Mouse (Mus musculus): Measurements from ENCODE around the gene Tmco3.
A peak's percentile ranks its signal among the peaks of the same experiment; 100 is the strongest.

Gene Tmco3

GRCm38 (mm10) chr8:13287692-13288623, at the start of gene Tmco3, which contains the start of gene Dcun1d2:
Gene Tmco3 (plus strand): TSS chr8:13288190.
Gene Dcun1d2 (minus strand): TSS chr8:13288131.
- DNase-seq (ENCODE audit: low spot score) = peak; percentile 91

DNA sequence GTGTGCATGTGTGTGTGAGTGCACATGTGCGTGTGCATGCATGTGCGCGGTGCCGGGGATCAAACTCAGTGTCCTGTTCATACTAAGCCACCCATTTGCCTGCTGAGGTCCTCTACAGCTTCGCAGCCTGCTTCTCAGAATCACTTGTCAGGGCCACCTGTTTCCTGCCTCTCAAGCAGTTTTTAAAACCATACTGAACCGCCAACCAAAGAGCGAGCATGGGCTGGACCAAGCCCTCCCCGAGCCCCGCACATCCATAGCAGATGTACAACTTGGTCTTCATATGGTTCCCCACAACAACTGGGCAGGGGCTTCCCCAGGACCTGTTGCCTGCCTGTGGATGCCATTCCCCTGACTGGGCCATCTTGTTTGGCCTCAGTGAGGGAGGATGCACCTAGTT, 47.9 kb upstream of the Tmco3 start:
- DNase-seq (ENCODE audit: low spot score) = no peak

DNA sequence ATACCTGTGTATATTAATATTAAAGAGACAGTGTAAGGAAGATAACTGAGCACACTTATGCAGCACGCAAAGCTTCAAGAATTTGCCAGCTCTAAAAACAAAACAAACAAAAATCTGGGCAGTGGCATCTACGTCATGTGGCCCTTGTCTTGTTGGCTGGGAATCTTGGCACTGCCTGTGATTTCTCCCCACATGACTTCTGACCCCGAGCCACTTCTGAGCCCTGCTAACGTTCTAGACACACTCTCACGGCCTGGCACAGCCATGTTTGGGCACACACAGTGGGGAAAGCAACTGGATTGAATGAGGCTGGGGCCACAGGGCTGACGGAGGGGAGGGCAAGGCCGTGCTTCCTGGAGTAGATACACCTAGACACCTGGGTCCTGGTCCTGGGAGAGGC, 47.3 kb upstream of the Tmco3 start:
- no peak for DNase-seq (ENCODE audit: low spot score)

DNA sequence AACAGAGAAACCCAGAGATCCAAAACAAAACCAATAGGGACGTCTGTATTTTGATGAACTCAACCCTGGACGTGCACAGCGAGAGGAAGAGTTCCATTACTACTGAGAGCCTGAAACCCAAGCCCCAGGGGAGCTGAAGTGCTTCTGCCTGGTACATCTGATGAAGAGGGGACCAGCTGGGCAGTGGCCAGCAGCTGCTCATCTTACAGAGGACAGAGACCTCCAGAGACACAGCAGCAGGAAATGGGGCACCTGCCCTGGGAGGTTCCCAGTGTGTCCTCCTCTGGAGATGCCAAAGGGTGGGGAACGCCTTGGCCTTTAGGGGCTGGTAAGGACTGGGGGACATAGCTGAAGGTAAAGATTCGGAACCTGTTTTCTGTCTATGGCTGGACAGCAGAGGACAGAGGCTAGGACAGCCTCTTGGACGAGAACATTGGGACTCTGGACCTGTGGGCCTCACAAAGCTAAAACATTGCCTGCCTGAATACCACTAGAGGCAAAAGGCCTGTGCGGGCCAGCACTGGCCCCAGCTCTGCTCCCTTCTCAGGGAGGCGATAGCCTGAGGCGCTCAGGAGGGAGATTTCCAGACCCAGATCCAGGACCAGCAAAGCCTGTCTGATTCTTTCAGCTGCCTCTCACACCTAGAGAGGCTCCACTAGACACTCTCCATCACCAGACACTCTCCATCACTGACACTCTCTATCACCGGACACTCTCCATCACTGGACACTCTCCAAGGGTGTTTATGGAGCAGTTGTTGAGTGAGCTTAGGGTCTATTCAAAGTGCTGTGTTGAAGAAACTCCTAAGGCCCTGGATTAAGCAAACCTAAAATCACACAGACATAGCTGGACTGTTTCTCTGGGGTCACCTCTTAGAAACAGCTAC, 44.8 kb upstream of the Tmco3 start:
- no peak for DNase-seq (ENCODE audit: low spot score)

GRCm38 (mm10) chr8:13244343-13244880, 43.6 kb upstream of the Tmco3 start:
- DNase-seq (ENCODE audit: low spot score) = no peak

- DNase-seq (ENCODE audit: low spot score) = no peak
These were observed 35.2 kb upstream of the Tmco3 start for GRCm38 (mm10) chr8:13252837-13253236.

- DNase-seq (ENCODE audit: low spot score) = no peak
These were observed 34.6 kb upstream of the Tmco3 start for GRCm38 (mm10) chr8:13253413-13253812.

DNA sequence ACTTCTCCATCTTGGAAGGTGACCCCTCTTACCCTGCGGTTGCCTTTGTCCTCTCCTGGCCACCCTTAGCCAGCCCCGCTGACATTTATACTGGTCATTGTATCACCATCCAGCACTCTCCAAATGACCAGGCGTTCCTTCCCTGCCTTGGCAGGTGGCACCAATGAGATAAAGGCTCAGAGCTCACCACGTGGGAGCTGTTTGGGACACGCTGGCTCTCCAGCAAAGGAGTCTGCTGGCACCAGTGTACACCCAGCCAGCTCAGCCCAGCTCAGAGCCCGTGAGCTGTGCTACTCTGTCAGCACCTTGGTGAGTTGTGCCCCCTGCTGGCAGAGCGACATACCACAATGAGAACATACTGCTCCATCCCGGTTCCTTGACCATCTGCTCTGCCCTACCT, 34.0 kb upstream of the Tmco3 start, which contains the start of gene Adprhl1:
Gene Adprhl1, minus strand, starts transcription at position 144 of the 400 bp plus-strand sequence.
- DNase-seq (ENCODE audit: low spot score) = peak; percentile 24

GRCm38 (mm10) chr8:13263376-13263775, 24.6 kb upstream of the Tmco3 start:
- DNase-seq (ENCODE audit: low spot score) = no peak

GRCm38 (mm10) chr8:13267566-13267965, 20.4 kb upstream of the Tmco3 start:
- no peak for DNase-seq (ENCODE audit: low spot score)

- no peak for DNase-seq (ENCODE audit: low spot score)
These were observed 15.2 kb upstream of the Tmco3 start for GRCm38 (mm10) chr8:13272834-13273233.

GRCm38 (mm10) chr8:13276941-13277447, 11.0 kb upstream of the Tmco3 start:
- DNase-seq (ENCODE audit: low spot score) = no peak

GRCm38 (mm10) chr8:13283200-13283599, 4.8 kb upstream of the Tmco3 start:
- no peak for DNase-seq (ENCODE audit: low spot score)

- no peak for DNase-seq (ENCODE audit: low spot score)
These were observed 692 bp upstream of the Tmco3 start for GRCm38 (mm10) chr8:13287304-13287691.

GRCm38 (mm10) chr8:13288646-13289045, 656 bp downstream of the Tmco3 start:
- DNase-seq (ENCODE audit: low spot score) = no peak

- peak; percentile 45 for DNase-seq (ENCODE audit: low spot score)
These were observed 4.4 kb downstream of the Tmco3 start for GRCm38 (mm10) chr8:13292364-13292763.

DNA sequence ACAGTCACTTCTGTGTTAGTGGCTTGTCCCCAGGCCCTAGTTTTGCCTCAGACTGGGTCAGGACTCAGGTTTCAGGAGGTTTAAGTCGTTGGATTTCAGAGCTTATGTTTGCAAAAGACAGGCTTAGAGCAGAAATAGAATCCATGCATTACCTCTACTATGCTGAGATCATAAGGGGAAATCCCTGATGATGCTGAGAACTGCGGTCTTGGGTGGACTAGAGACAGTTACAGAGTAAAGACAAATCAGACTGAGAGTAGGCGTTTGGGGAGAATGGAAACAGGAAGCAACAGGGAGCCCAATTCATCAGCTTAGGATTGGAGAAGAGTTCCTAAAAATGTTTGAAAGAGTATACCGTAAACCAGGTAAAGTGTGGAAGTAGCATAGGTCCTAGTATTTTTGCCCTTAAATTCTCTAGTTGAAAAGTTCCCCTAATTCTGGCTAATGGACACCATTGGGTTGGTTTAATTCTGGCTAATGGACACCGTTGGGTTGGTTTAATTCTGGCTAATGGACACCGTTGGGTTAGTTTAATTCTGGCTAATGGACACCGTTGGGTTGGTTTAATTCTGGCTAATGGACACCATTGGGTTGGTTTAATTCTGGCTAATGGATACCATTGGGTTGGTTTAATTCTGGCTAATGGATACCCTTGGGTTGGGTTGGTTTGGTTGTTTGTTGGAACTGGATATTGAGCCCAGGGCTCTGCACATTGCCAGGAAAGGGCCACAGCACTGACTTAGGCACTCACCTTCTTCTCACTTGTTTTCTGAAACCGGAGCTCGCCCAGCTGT, 5.9 kb downstream of the Tmco3 start:
- DNase-seq (ENCODE audit: low spot score) = no peak

- DNase-seq (ENCODE audit: low spot score) = no peak
These were observed 11.6 kb downstream of the Tmco3 start for GRCm38 (mm10) chr8:13299571-13299970.

DNA sequence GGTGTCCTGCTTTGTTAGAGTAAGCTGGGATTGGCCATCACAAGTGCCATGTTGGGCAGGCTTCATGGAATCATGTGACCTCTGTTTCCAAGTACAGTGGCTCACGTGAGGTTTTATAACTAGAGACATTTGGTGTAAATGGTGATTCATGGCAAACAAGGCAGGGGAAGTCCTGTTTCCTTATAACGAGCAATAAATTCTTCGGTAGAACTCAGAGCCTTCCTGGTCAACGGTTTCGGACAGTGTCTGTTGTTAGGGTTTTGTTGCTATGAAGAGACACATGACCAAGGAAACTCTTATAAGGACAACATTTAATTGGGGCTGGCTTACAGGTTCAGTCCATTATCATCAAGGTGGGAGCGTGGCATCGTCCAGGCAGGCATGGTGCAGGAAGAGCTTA, 13.0 kb downstream of the Tmco3 start:
- DNase-seq (ENCODE audit: low spot score) = no peak

GRCm38 (mm10) chr8:13305459-13305858, 17.5 kb downstream of the Tmco3 start:
- DNase-seq (ENCODE audit: low spot score) = no peak

- DNase-seq (ENCODE audit: low spot score) = no peak
These were observed 17.9 kb downstream of the Tmco3 start for GRCm38 (mm10) chr8:13305884-13306283.

All from ovary, postnatal 10 days (tissue).